Mouse (Mus musculus) liver, embryonic 15.5 days (tissue): ENCODE measurements around the gene Ankrd23. TPM values are rescaled to one million over a fixed set of nuclear protein-coding genes. Genes with fewer than 3 reads are reported as not detected.

ENCODE experiments used
- ATAC-seq: fragments of 200-750 bp; cut with Nextera tagmentation; 2 replicates; pipeline ENCODE4 v1.8.0; 2017; ENCODE audit warnings: moderate number of reproducible peaks, mild to moderate bottlenecking, moderate library complexity; ENCODE audit not compliant: insufficient read depth
- H3K27ac ChIP-seq: fragments of 300-500 bp; sonication (generic); replicated peaks from 2 replicates; pipeline ENCODE4 v1.5.1; 2015; ENCODE audit warnings: mild to moderate bottlenecking, inconsistent platforms
- H3K27me3 ChIP-seq: fragments of 300-500 bp; sonication (generic); 2 replicates; pipeline ENCODE4 v1.6.1; 2015; ENCODE audit warnings: mild to moderate bottlenecking, inconsistent platforms
- H3K36me3 ChIP-seq: fragments of 300-500 bp; sonication (generic); replicated peaks from 2 replicates; pipeline ENCODE4 v1.6.1; 2015; ENCODE audit warnings: moderate library complexity, mild to moderate bottlenecking, inconsistent platforms
- H3K4me1 ChIP-seq: fragments of 300-500 bp; sonication (generic); replicated peaks from 2 replicates; pipeline ENCODE4 v1.6.1; 2015; ENCODE audit warnings: inconsistent platforms
- H3K4me2 ChIP-seq: fragments of 300-500 bp; sonication (generic); 2 replicates; pipeline ENCODE4 v1.6.1; 2015; ENCODE audit warnings: moderate library complexity, mild to moderate bottlenecking, inconsistent platforms
- H3K4me3 ChIP-seq: fragments of 300-500 bp; sonication (generic); replicated peaks from 2 replicates; pipeline ENCODE4 v1.5.1; 2015; ENCODE audit warnings: mild to moderate bottlenecking, inconsistent platforms
- H3K9ac ChIP-seq: fragments of 300-500 bp; sonication (generic); 2 replicates; pipeline ENCODE4 v1.6.1; 2015; ENCODE audit warnings: moderate library complexity, mild to moderate bottlenecking, inconsistent platforms
- H3K9me3 ChIP-seq: fragments of 300-500 bp; sonication (generic); replicated peaks from 2 replicates; pipeline ENCODE4 v1.6.1; 2016; ENCODE audit warnings: inconsistent platforms
- WGBS: fragments of 180-500 bp; shearing (Covaris S2); methylation state at CpG from one replicate; pipeline ENCODE4 v1.1.7; 2015; ENCODE audit warnings: mixed read lengths; ENCODE audit not compliant: insufficient replicate concordance; 5-methylcytosine and 5-hydroxymethylcytosine counted together
- polyA plus RNA-seq: library from polyadenylated mRNA; unstranded; fragments of >200 nt; fragmentation: Nextera tagmentation; extraction: Ambion mirVana; gene quantifications from 2 replicates; pipeline ENCODE4 v1.2.1, GENCODE M21; 2015

Gene Ankrd23
- polyA plus RNA-seq, 1 experiment from 2014 or later: 2.3 TPM

- no peak overlapping the region for H3K9ac ChIP-seq
- H3K36me3 ChIP-seq: peaks cover 9% of the 10 kb centered on the region
- no peaks in the 10 kb centered on the region for H3K9me3 ChIP-seq
- ATAC-seq: no peak
- H3K4me1 ChIP-seq: peaks cover 15% of the 10 kb centered on the region
- H3K27me3 ChIP-seq: no peaks in the 10 kb centered on the region
- no peak overlapping the region for H3K4me3 ChIP-seq
- WGBS: 77% methylated on average over 8 of the region's 8 CpGs
- H3K27ac ChIP-seq: no peak overlapping the region
- no peak overlapping the region for H3K4me2 ChIP-seq
Measured at GRCm38 (mm10) chr1:36530485-36530884, 6.2 kb downstream of the Ankrd23 start.

- ATAC-seq: no peak
- no peak overlapping the region for H3K9ac ChIP-seq
- no peaks in the 10 kb centered on the region for H3K9me3 ChIP-seq
- peaks cover 15% of the 10 kb centered on the region for H3K36me3 ChIP-seq
- no peak overlapping the region for H3K4me2 ChIP-seq
- WGBS: 79% methylated on average over 4 of the region's 4 CpGs
- H3K27me3 ChIP-seq: no peaks in the 10 kb centered on the region
- peaks cover 15% of the 10 kb centered on the region for H3K4me1 ChIP-seq
- no peak overlapping the region for H3K4me3 ChIP-seq
- H3K27ac ChIP-seq: no peak overlapping the region
Measured at GRCm38 (mm10) chr1:36529875-36530274, 6.8 kb downstream of the Ankrd23 start.

- 76% methylated on average over 4 of the region's 4 CpGs for WGBS
- no peak overlapping the region for H3K4me2 ChIP-seq
- no peak overlapping the region for H3K9ac ChIP-seq
- peaks cover 15% of the 10 kb centered on the region for H3K4me1 ChIP-seq
- H3K9me3 ChIP-seq: no peaks in the 10 kb centered on the region
- no peaks in the 10 kb centered on the region for H3K27me3 ChIP-seq
- ATAC-seq: no peak
- H3K4me3 ChIP-seq: no peak overlapping the region
- H3K27ac ChIP-seq: no peak overlapping the region
- peaks cover 18% of the 10 kb centered on the region for H3K36me3 ChIP-seq
Measured at GRCm38 (mm10) chr1:36529274-36529673, 7.4 kb downstream of the Ankrd23 start.

GRCm38 (mm10) chr1:36528351-36528750 is 8.3 kb downstream of the Ankrd23 start:
- 36% methylated on average over 1 of the region's 1 CpGs for WGBS

GRCm38 (mm10) chr1:36526903-36527302 is 9.8 kb downstream of the Ankrd23 start:
- Histone ChIP-seq H3K4me2 (no peak overlapping the region), H3K9ac (no peak overlapping the region), H3K36me3 (peaks cover 40% of the 10 kb centered on the region), H3K27ac (no peak overlapping the region), H3K4me3 (no peak overlapping the region), H3K9me3 (no peaks in the 10 kb centered on the region), H3K4me1 (peaks cover 15% of the 10 kb centered on the region), H3K27me3 (no peaks in the 10 kb centered on the region)
- ATAC-seq: no peak
- 81% methylated on average over 10 of the region's 10 CpGs for WGBS

More at GRCm38 (mm10) chr1:36528351-36528750, 8.3 kb downstream of the Ankrd23 start:
- Histone ChIP-seq H3K4me1 (peaks cover 15% of the 10 kb centered on the region), H3K27ac (no peak overlapping the region), H3K4me3 (no peak overlapping the region), H3K36me3 (peaks cover 25% of the 10 kb centered on the region), H3K4me2 (no peak overlapping the region), H3K9ac (no peak overlapping the region), H3K27me3 (no peaks in the 10 kb centered on the region), H3K9me3 (no peaks in the 10 kb centered on the region)
- no peak for ATAC-seq

GRCm38 (mm10) chr1:36525774-36526173 is 10.9 kb downstream of the Ankrd23 start:
- H3K36me3 ChIP-seq: peaks cover 51% of the 10 kb centered on the region
- no peak for ATAC-seq
- H3K27ac ChIP-seq: no peak overlapping the region
- 81% methylated on average over 12 of the region's 12 CpGs for WGBS
- no peak overlapping the region for H3K4me3 ChIP-seq
- H3K4me2 ChIP-seq: no peak overlapping the region
- H3K4me1 ChIP-seq: peaks cover 15% of the 10 kb centered on the region
- H3K9ac ChIP-seq: no peak overlapping the region
- H3K27me3 ChIP-seq: no peaks in the 10 kb centered on the region
- H3K9me3 ChIP-seq: no peaks in the 10 kb centered on the region

GRCm38 (mm10) chr1:36524058-36524457 is 12.6 kb downstream of the Ankrd23 start:
- no peak for ATAC-seq
- Histone ChIP-seq H3K9me3 (no peaks in the 10 kb centered on the region), H3K36me3 (peaks cover 64% of the 10 kb centered on the region), H3K4me1 (peaks cover 15% of the 10 kb centered on the region), H3K4me2 (no peak overlapping the region), H3K4me3 (no peak overlapping the region), H3K27ac (no peak overlapping the region), H3K27me3 (no peaks in the 10 kb centered on the region), H3K9ac (no peak overlapping the region)
- 82% methylated on average over 5 of the region's 5 CpGs for WGBS

GRCm38 (mm10) chr1:36523332-36524013 is 13.2 kb downstream of the Ankrd23 start:
- Histone ChIP-seq H3K4me2 (no peak overlapping the region), H3K27ac (no peak overlapping the region), H3K36me3 (peaks cover 70% of the 10 kb centered on the region), H3K9ac (no peak overlapping the region), H3K9me3 (no peaks in the 10 kb centered on the region), H3K27me3 (no peaks in the 10 kb centered on the region), H3K4me3 (no peak overlapping the region), H3K4me1 (peaks cover 15% of the 10 kb centered on the region)
- 79% methylated on average over 9 of the region's 9 CpGs for WGBS
- ATAC-seq: no peak

GRCm38 (mm10) chr1:36522210-36522609 is 14.5 kb downstream of the Ankrd23 start:
- H3K36me3 ChIP-seq: peaks cover 75% of the 10 kb centered on the region
- no peaks in the 10 kb centered on the region for H3K27me3 ChIP-seq
- H3K4me3 ChIP-seq: no peak overlapping the region
- H3K9ac ChIP-seq: no peak overlapping the region
- H3K4me1 ChIP-seq: peaks cover 10% of the 10 kb centered on the region; the same call in 1 of the 2 replicates
- H3K27ac ChIP-seq: no peak overlapping the region
- no peaks in the 10 kb centered on the region for H3K9me3 ChIP-seq
- 85% methylated on average over 7 of the region's 7 CpGs for WGBS
- ATAC-seq: no peak
- H3K4me2 ChIP-seq: no peak overlapping the region

GRCm38 (mm10) chr1:36519626-36520025 is 17.1 kb downstream of the Ankrd23 start:
- Histone ChIP-seq H3K4me3 (no peak overlapping the region), H3K27me3 (no peaks in the 10 kb centered on the region), H3K9me3 (no peaks in the 10 kb centered on the region), H3K4me2 (no peak overlapping the region), H3K36me3 (peaks cover 68% of the 10 kb centered on the region), H3K4me1 (peaks cover 4% of the 10 kb centered on the region), H3K9ac (no peak overlapping the region), H3K27ac (no peak overlapping the region)
- 69% methylated on average over 11 of the region's 11 CpGs for WGBS
- no peak for ATAC-seq

GRCm38 (mm10) chr1:36518259-36518658 is 18.4 kb downstream of the Ankrd23 start:
- no peak overlapping the region for H3K9ac ChIP-seq
- H3K27me3 ChIP-seq: no peaks in the 10 kb centered on the region
- peaks cover 59% of the 10 kb centered on the region for H3K36me3 ChIP-seq
- H3K4me3 ChIP-seq: no peak overlapping the region
- no peak overlapping the region for H3K4me2 ChIP-seq
- WGBS: 65% methylated on average over 3 of the region's 3 CpGs
- no peaks in the 10 kb centered on the region for H3K9me3 ChIP-seq
- peaks cover 17% of the 10 kb centered on the region for H3K4me1 ChIP-seq
- H3K27ac ChIP-seq: no peak overlapping the region
- no peak for ATAC-seq

GRCm38 (mm10) chr1:36513718-36514117 is 23.0 kb downstream of the Ankrd23 start:
- Histone ChIP-seq H3K9ac (no peak overlapping the region), H3K36me3 (peaks cover 18% of the 10 kb centered on the region), H3K27ac (no peak overlapping the region), H3K27me3 (no peaks in the 10 kb centered on the region), H3K9me3 (no peaks in the 10 kb centered on the region), H3K4me2 (peak overlapping the region; percentile 96), H3K4me1 (peaks cover 30% of the 10 kb centered on the region), H3K4me3 (peak overlapping the region; percentile 96)
- no peak for ATAC-seq
- WGBS: 67% methylated on average over 2 of the region's 2 CpGs
